Mouse (Mus musculus): ENCODE measurements around the gene Sept9.

Sept9 gene

DNA sequence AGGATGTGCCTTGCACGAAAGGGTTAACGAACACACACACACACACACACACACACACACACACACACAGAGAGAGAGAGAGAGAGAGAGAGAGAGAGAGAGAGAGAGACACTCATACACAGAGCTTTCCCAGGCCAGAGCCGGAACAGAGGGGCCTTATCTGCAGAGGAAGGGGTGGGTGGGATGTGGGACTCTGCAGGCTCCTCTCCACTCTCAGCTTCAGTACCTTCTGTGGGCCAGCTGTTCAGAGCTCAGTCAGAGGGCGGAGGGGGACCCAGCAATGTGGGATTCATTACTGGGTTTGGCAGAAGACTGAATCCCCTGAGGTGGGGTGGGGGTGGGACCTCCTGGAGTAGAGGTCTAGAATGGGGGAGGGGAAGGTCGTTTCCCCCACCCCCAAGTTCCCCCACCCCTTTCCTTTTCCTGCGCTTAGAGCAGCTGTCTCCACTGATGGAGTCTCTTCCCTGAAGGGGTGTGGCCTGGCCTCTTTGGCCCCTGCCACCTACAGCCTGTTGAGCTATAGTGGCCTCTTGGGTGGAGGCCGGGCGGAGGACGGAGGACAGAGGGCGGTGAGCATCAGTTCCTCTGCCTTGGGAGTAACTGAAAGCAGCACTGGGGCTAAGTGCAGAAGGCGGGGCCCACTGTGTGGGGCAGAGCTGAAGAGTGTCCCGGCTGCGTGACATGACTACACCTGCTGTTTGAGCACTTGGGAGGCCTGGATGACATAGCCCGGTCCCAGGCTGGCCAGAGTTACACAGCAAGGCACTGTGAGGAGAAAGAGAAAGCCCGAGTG lies 120.3 kb downstream of the Sept9 start:
- in situ Hi-C loops (cut with MboI, MseI), result loop anchor here (5.0 to 25.0 kb wide), 5 partner anchors 242 to 1682 kb away; partner anchors contain the start of genes Cyth1 (in 1 of the 2), Slc25a19 (in 1 of the 2) and Ubald2 (in 1 of the 2)

DNA sequence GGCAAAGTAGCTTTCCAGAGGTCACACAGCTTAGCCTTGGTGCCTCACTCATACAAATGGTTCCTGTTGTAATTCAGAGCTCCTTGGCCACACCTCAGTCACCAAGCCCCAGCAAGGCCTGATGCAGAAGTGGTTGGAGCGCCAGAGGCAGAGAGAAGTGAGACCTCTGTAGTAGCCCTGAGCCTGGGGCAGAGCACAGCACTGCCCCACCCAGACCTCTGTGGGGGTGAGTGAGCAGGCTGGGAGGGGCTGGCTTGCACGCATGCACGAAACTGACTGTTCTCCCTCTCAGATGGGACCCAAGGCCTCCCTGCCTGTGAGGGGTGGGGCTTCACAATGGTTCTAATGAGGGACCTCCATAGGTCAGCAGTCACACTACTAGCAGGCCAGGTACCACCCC lies 121.0 kb downstream of the Sept9 start:
- in situ Hi-C loops (cut with MboI, MseI), result loop anchor here (10.0 to 25.0 kb wide), 4 partner anchors 644 to 1683 kb away; partner anchors contain the start of genes Cyth1 (in 1 of the 2), Slc25a19 (in 1 of the 2) and Ubald2 (in 1 of the 2)

DNA sequence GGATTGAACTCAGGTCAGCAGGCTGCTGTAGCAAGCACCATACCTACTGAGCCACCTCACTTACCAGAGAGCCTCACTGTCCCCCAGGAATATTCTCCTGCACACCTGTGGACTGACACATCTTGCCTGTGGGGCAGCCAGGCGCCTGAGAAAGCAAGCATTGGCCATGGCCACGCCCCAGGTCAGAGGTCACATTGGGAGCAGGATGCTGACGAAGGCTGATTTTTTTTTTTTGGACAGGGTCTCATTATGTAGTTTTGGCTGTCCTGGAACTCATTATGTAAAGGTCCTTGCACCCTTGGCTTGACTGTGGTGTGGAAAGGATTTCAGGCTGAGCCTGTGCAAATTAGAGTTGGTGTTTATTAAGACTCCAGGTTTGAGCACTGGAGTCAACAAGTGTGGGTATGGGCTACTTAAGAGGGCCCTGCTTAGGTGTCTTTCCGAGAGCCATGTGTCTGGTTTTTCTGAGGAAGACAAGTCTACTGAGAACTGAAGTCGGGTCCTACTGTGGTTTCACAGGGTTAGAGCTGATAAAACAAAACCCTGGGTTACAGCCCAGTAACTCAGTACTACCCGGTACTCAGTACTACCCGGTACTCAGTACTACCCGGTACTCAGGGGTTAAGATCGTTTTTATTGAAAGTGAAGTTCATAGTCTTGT lies 122.0 kb downstream of the Sept9 start:
- in situ Hi-C loops (cut with MboI, MseI), result loop anchor here (10.0 to 25.0 kb wide), 4 partner anchors 643 to 1684 kb away; partner anchors contain the start of genes Cyth1 (in 1 of the 2), Slc25a19 (in 1 of the 2) and Ubald2 (in 1 of the 2)

DNA sequence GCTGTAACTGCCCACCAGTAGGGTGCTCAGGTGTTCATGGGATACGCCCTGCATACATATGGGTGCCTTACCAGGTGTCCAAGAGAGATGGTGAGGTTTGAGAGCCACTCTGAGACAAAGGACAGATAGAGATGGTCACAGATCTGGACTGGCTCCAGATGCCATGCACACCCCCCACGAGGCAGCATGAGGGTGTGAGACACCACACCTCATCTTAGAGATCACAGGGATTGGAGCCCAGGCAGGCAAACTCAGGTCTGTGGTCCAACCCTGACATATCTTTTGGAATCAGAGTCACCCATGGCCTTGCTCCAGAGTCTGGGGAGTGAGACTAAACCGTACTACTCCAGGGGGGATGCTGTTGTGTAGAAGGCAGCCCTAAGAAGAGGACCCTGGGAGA lies 122.8 kb downstream of the Sept9 start:
- in situ Hi-C loops (cut with MboI, MseI), result loop anchor here (10.0 to 25.0 kb wide), 4 partner anchors 642 to 1685 kb away; partner anchors contain the start of genes Cyth1 (in 1 of the 2), Slc25a19 (in 1 of the 2) and Ubald2 (in 1 of the 2)

DNA sequence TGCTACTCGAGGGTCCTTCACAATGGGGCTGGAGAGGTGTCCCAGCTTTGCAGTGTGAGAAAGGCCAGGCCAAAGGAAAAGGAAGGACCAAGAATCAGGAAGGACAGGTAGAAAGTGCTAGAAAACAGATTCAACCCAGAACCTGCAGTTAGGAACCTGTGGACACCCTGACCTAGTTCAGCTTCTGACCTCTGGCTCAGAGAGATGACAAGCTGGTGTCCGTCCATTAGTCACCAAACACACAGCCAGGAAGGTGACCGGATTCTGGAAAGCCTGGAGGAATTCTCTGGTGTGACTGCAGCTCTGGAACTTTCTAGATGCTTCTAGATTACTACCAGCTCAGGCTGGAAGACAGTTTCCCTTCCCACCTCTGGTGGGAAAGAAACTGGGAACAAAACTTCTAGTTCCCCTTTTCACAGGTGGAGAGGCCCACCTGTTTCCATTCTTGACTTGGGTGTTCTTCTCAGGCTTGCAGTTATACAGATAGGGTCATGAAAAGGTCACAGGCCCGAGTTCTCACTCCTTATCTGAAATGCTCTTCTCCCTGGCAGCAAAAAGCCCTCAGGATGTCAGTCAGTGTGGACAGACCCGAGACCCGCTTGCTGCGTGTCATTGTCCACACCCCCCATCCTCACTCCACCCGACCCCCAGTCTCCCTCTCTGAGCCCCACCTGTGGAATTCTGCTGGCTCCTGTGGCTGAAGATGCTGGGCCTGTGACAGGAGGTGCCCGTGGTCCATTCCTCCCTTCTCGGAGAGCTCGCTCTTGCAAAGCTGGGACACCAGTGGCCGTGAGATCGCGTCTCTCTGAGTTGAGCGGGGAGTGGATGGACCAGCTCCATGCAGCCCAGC lies 123.5 kb downstream of the Sept9 start:
- in situ Hi-C loops (cut with MboI, MseI), result loop anchor here (10.0 to 25.0 kb wide), 4 partner anchors 642 to 1686 kb away; partner anchors contain the start of genes Cyth1 (in 1 of the 2), Slc25a19 (in 1 of the 2) and Ubald2 (in 1 of the 2)

DNA sequence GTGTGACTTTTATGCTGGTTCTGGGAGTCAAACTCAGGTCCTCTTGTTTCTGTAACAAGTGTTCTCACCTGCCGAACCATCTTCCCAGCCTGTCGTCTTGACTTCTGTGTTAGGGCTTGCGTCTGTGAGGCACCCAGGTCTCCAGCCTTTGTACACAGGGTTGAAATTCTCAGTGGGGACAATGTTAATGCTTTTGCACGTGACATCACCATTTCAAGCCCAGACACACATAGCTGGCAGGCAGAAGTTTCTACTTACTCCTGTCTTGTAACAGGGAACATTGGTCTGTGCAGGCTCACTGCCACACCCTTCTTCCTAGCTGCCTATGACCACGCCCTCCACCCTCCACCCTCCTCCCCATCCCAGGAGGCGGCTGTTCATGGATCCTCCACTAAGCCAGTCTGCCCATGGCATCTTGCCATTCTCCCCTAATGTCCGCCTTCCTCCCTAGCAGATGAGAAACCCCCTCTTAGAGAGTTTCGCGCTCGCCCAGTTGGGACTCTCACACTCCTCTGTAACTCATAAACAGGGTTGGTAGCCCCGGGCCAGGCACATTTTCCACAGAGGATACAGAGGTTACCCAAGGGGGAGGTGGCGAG lies 124.6 kb downstream of the Sept9 start:
- in situ Hi-C loops (cut with MboI, MseI), result loop anchor here (10.0 to 25.0 kb wide), 4 partner anchors 641 to 1687 kb away; partner anchors contain the start of genes Cyth1 (in 1 of the 2), Slc25a19 (in 1 of the 2) and Ubald2 (in 1 of the 2)

DNA sequence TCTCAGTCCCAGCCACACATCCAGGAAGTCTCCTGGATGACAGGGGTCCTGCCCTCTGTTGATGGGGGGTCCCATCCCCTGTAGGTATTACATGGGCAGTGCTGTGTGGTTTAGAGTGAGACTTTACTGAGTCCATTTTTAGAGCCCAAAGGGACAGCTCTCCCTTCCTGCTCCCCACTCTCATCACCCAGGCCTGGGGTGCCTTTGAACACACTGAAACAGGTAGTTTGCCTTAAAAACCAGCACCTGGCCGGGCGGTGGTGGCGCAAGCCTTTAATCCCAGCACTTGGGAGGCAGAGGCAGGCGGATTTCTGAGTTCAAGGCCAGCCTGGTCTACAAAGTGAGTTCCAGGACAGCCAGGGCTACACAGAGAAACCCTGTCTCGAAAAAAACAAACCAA lies 125.3 kb downstream of the Sept9 start:
- in situ Hi-C loops (cut with MboI, MseI), result loop anchor here (10.0 to 25.0 kb wide), 5 partner anchors 640 to 1687 kb away; partner anchors contain the start of genes Cyth1 (in 2 of the 2), Rnf157 (in 1 of the 2), Slc25a19 (in 1 of the 2) and Ubald2 (in 1 of the 2)

DNA sequence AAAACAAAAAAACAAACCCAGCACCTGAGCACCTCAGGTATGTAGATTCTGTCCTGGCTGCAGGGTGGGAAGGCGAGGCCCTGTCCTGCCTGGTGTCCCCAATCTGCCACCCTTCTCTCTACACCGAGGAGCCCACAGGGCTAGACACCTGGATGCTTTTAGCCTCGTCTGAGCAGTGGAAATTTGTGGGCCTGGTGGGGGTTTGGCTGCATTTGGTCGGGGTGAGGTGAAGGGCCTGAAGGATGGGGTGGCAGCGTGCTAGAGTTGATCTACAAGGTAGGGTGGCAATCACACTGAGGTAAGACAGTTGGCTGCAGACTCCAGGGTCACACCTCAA lies 125.6 kb downstream of the Sept9 start:
- in situ Hi-C loops (cut with MboI, MseI), result loop anchor here in 1 of 2 experiments (10.0 to 25.0 kb wide), 3 partner anchors 640 to 913 kb away; partner anchors contain the start of genes Cyth1 and Rnf157

DNA sequence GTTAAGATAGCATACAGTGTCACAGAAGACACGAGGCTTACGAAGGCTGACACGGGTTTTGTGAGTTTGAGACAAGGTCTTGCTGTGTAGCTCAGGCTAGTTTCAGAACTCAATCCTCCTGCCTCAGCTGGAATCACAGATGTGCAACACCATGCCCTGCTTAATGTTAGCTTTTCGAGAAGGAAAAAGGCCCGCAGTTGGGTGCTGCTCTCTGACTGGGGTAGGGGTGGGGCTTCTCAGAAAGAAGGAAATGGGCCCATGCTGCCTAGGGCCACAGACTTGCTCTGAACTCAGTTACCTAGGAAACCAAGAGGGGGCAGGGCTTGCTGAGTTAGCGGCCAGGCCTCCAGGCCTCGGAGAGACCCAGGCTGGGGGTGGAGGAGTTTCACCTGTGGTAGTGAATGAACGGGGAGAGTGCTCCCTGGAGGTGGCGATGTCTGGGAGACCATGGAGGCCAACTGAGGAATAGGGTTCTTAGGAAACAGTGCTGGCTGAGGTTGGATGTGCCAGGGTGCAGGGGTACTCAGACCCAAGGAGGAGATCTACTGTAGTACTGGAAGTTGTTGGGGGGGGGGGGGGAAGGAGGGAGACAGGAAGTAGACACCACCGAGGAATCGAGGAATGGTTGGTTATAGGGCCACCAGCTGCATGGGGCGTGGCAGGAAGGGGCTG lies 126.1 kb downstream of the Sept9 start:
- in situ Hi-C loops (cut with MboI, MseI), result loop anchor here in 1 of 2 experiments (10.0 to 25.0 kb wide), 3 partner anchors 639 to 913 kb away; partner anchors contain the start of genes Cyth1 and Rnf157

DNA sequence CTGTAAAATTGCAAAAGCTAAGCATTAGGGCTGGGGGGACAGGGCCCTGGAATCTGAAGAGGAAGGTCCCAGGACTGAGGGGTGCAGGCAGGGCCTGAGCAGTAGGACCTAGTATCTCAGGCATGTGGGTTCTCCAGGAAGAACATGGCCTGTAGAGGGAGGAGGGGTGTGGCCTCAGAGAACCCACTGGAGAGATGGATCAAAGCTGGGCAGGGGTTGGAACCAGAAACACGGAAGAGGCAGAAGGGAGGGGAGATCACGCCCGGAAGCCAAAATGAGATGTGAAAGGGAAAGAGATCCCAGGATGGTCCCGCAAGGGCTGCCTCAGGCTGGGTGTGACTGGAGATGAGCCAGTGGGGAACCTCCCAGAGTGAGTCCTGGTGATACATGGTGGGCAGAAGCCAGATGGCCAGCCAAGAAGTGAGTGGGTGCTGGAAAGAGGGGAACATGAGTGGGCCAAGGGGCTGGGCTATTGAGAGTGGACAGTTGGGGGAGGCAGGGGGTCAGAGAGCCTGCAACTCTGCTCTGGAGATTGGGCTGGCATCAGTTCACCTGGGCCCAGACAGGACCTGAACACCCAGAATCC lies 126.8 kb downstream of the Sept9 start:
- in situ Hi-C loops (cut with MboI, MseI), result loop anchor here in 1 of 2 experiments (10.0 to 25.0 kb wide), 3 partner anchors 639 to 914 kb away; partner anchors contain the start of genes Cyth1 and Rnf157

DNA sequence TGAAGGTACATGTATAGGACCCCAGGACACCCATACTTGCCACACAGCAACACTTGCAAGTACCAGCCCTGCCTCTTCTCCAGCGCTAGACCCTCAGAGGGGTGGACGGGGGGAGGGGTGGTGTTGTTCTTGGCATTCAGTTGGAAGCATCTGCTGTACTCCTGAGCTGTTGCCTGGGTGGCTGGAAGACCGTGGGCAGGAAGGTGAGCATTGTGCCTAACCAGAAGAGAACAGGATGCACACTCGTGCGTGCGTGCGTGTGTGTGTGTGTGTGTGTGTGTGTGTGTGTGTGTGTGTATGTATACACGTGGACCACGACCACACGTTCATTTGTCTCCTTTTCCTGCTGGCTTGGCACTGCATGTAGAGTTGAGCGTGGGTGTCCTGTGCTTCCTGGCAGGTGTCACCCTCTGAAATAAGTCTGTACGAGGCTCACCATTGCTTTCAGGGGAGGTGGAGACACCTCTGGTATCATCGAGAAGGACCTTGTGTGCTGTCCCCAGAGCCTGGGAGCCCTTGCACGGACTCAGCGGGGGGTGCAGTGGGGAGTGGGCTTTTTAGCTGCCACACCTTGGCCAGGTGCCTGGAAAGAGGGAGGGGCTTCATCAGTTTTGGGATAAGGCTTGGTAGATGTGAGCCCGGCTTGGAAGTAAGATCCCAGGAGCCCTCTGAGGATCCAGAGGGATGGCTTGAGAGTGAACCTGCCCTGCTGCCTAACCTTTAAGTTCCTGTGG lies 127.6 kb downstream of the Sept9 start:
- in situ Hi-C loops (cut with MboI, MseI), result loop anchor here in 1 of 2 experiments (10.0 to 25.0 kb wide), 3 partner anchors 638 to 915 kb away; partner anchors contain the start of genes Cyth1 and Rnf157

DNA sequence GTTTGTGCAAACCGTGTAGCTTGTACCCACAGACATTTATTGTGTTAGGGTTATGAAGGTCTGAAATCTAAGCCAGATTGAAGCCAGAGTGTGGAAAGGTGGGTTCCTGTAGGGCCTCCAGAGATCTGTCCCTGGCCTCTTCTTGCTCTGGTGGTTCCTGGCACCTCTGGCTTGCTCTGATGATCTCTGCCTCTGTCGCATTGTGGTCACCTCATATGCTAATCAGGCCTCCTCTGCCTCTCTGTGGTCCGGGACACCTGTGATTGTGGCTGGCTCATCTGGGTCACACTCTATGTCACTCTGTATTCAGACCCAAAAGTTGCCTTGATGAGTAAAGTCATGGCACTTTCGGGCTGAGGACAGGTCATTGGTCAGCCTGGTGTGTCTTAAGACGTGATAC lies 128.2 kb downstream of the Sept9 start:
- in situ Hi-C loops (cut with MboI, MseI), result loop anchor here in 1 of 2 experiments (10.0 to 25.0 kb wide), 3 partner anchors 637 to 915 kb away; partner anchors contain the start of genes Cyth1 and Rnf157

DNA sequence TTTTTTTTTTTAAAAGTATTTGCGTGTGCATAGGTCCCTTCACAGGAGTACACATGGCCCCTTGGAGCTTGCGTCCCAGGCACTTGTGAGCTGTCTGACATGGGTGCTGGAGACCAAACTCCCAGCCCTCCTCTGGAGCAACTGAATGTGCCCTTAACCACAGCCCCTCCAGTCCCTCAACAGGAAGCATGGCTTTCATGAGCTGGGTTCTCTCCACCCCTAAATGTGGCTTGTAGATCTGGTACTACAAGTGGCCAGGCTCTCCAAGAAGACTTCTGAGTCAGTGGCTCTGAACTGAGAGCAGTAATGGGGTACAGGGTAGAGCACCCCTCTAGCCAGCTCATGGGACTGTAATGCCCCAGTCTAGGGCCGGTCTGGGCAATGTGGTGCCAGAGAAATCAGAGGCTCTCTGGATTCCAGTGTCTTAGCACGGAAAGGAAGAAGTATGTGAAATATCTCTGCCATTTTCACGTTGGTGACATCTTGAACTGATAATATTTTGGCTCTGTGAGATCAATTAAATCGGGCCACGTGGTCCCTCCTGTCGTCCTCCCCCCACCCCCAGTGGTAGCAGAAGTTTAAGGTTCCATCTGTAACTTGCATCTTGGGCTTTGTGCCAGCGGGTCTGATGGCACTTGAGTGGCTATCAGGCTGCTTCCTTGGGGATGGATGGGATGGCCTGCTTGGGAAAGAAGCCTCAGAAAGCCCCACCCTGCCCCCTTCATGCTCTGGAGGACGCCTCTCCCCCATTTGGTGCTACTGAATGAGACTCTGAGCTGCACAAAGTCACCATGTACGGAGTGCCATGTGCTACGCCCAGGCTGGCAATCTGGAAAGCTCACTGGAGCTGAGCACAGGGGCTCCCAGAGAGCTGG lies 130.9 kb downstream of the Sept9 start:
- in situ Hi-C loops (cut with MboI, MseI), result loop anchor here in 1 of 2 experiments (25.0 kb wide), 2 partner anchors 907 to 918 kb away; partner anchors contain the start of genes Cyth1 and Rnf157

DNA sequence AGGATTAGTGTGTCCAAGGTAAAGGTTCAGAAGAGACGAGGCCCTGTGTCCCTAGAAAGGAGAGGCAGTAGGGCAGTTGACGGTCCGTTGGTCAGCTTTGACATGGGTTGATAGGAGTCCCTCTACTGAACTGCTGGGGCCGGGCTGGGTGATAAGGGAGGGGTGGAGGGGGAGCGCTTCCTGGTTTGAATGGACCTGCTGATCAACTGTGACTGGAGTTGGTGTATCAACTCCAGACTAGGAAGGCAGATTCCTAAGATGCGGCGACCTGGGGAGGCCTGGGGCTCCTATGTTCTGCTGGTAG lies 131.4 kb downstream of the Sept9 start:
- in situ Hi-C loops (cut with MboI, MseI), result loop anchor here in 1 of 2 experiments (25.0 kb wide), 2 partner anchors 906 to 919 kb away; partner anchors contain the start of genes Cyth1 and Rnf157

DNA sequence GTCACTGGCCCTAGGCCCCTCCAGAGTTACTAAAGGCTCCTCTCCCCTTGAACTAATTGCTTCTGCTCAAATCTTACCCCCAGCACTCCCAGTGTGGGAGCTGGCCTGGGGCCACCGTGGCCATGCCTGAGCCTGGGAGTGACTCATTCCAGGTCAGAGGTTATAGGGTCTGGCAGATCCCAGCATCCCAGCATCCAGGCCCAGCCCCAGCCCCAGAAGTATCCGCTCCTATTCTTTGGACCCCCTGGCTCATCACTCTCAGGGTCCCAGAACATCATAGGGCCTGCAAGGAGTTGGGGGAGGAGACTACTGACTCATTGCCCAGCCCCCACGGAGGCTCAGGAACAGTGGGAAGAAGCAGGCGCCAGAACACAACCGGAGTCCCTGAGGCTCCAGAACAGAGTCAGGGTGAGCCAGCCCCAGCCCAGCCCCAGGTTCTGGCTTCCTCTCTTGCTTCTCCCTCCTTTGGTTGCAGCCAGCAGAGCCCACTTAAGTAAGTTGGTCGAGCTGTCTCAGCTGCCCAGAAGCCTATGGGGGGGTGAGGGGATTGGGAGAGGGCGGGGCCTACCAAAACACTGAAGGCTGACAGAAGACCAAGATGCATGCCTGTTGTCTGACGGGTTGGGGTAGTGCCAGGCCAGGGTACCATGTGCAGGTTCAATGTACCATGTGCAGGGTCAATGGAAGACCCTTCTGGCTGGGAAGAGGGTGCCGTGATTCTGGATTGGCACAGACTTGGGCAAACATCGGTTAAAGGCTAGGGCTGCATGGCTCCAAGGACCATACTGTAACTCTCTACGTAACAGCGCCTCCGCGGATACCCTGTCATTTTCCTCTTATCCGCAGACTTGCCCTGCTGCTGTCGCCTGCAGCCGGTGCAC lies 132.1 kb downstream of the Sept9 start:
- in situ Hi-C loops (cut with MboI, MseI), result loop anchor here in 1 of 2 experiments (25.0 kb wide), 2 partner anchors 906 to 919 kb away; partner anchors contain the start of genes Cyth1 and Rnf157
